Mouse (Mus musculus): Measurements from ENCODE around the gene Crabp2. TPM values are rescaled to one million over a fixed set of nuclear protein-coding genes. Genes with fewer than 3 reads are reported as not detected.

Gene Crabp2
- polyA plus RNA-seq, 1 experiment from 2014 or later: 29.4 TPM

- WGBS: 32% methylated on average over 5 of the region's 5 CpGs
- Histone ChIP-seq H3K4me2 (ENCODE audit: low read depth, low read length) (peak overlapping the region; percentile 92), H3K27ac (ENCODE audit: low read length) (no peak overlapping the region; the same call in 1 of the 2 replicates), H3K9ac (ENCODE audit: low read length) (peak overlapping the region; percentile 81), H3K9me3 (replicated peaks; ENCODE audit: control insufficient read depth, low read length) (no peaks in the 10 kb centered on the region), H3K27me3 (ENCODE audit: control insufficient read depth, insufficient read depth, low read length) (peaks cover 20% of the 10 kb centered on the region), H3K36me3 (ENCODE audit: control insufficient read depth, insufficient read depth, low read length) (no peaks in the 10 kb centered on the region), H3K4me1 (ENCODE audit: control insufficient read depth, insufficient read depth, low read length) (peaks cover 43% of the 10 kb centered on the region), H3K4me3 (replicated peaks; ENCODE audit: low read length) (peak overlapping the region; percentile 63)
- no peak for ATAC-seq (ENCODE audit: insufficient read depth, low FRiP score)
Measured at GRCm38 (mm10) chr3:87972776-87973175, 24.3 kb downstream of the Crabp2 start.

GRCm38 (mm10) chr3:87973593-87974380 is 25.3 kb downstream of the Crabp2 start:
- Histone ChIP-seq H3K4me1 (ENCODE audit: control insufficient read depth, insufficient read depth, low read length) (peaks cover 43% of the 10 kb centered on the region), H3K27me3 (ENCODE audit: control insufficient read depth, insufficient read depth, low read length) (peaks cover 20% of the 10 kb centered on the region), H3K4me3 (replicated peaks; ENCODE audit: low read length) (peak overlapping the region; percentile 63), H3K4me2 (ENCODE audit: low read depth, low read length) (peak overlapping the region; percentile 92), H3K36me3 (ENCODE audit: control insufficient read depth, insufficient read depth, low read length) (no peaks in the 10 kb centered on the region), H3K9me3 (replicated peaks; ENCODE audit: control insufficient read depth, low read length) (no peaks in the 10 kb centered on the region), H3K9ac (ENCODE audit: low read length) (peak overlapping the region; percentile 63), H3K27ac (ENCODE audit: low read length) (peak overlapping the region; percentile 66)
- WGBS: 44% methylated on average over 14 of the region's 14 CpGs
- no peak for ATAC-seq (ENCODE audit: insufficient read depth, low FRiP score)

- 28% methylated on average over 12 of the region's 12 CpGs for WGBS
- H3K9ac ChIP-seq (ENCODE audit: low read length): peak overlapping the region; percentile 63
- no peaks in the 10 kb centered on the region for H3K36me3 ChIP-seq (ENCODE audit: control insufficient read depth, insufficient read depth, low read length)
- peaks cover 43% of the 10 kb centered on the region for H3K4me1 ChIP-seq (ENCODE audit: control insufficient read depth, insufficient read depth, low read length)
- H3K4me3 ChIP-seq (replicated peaks; ENCODE audit: low read length): peak overlapping the region; percentile 63
- 0 out of 2 replicates have a peak, but pooled peaks have one; percentile 27 for ATAC-seq (ENCODE audit: insufficient read depth, low FRiP score)
- no peaks in the 10 kb centered on the region for H3K9me3 ChIP-seq (replicated peaks; ENCODE audit: control insufficient read depth, low read length)
- peak overlapping the region; percentile 92 for H3K4me2 ChIP-seq (ENCODE audit: low read depth, low read length)
- peaks cover 20% of the 10 kb centered on the region for H3K27me3 ChIP-seq (ENCODE audit: control insufficient read depth, insufficient read depth, low read length)
- H3K27ac ChIP-seq (ENCODE audit: low read length): peak overlapping the region; percentile 58
Measured at GRCm38 (mm10) chr3:87974381-87974987, 26.0 kb downstream of the Crabp2 start.

GRCm38 (mm10) chr3:87979493-87979892 is 31.0 kb downstream of the Crabp2 start:
- no peak overlapping the region for H3K27ac ChIP-seq (ENCODE audit: low read length)
- H3K9ac ChIP-seq (ENCODE audit: low read length): no peak overlapping the region
- H3K9me3 ChIP-seq (replicated peaks; ENCODE audit: control insufficient read depth, low read length): no peaks in the 10 kb centered on the region
- WGBS: 81% methylated on average over 5 of the region's 5 CpGs
- no peak overlapping the region for H3K4me2 ChIP-seq (ENCODE audit: low read depth, low read length)
- no peaks in the 10 kb centered on the region for H3K27me3 ChIP-seq (ENCODE audit: control insufficient read depth, insufficient read depth, low read length)
- no peak overlapping the region for H3K4me3 ChIP-seq (replicated peaks; ENCODE audit: low read length)
- ATAC-seq (ENCODE audit: insufficient read depth, low FRiP score): no peak
- peaks cover 38% of the 10 kb centered on the region for H3K4me1 ChIP-seq (ENCODE audit: control insufficient read depth, insufficient read depth, low read length)
- H3K36me3 ChIP-seq (ENCODE audit: control insufficient read depth, insufficient read depth, low read length): no peaks in the 10 kb centered on the region

- Histone ChIP-seq H3K36me3 (ENCODE audit: control insufficient read depth, insufficient read depth, low read length) (no peaks in the 10 kb centered on the region), H3K27me3 (ENCODE audit: control insufficient read depth, insufficient read depth, low read length) (no peaks in the 10 kb centered on the region), H3K4me2 (ENCODE audit: low read depth, low read length) (no peak overlapping the region), H3K4me1 (ENCODE audit: control insufficient read depth, insufficient read depth, low read length) (peaks cover 36% of the 10 kb centered on the region), H3K27ac (ENCODE audit: low read length) (no peak overlapping the region), H3K9ac (ENCODE audit: low read length) (no peak overlapping the region), H3K9me3 (replicated peaks; ENCODE audit: control insufficient read depth, low read length) (no peaks in the 10 kb centered on the region), H3K4me3 (replicated peaks; ENCODE audit: low read length) (no peak overlapping the region)
- ATAC-seq (ENCODE audit: insufficient read depth, low FRiP score): no peak
- WGBS: 45% methylated on average over 3 of the region's 3 CpGs
Measured at GRCm38 (mm10) chr3:87980085-87980484, 31.6 kb downstream of the Crabp2 start.

GRCm38 (mm10) chr3:87980728-87981127 is 32.3 kb downstream of the Crabp2 start:
- Histone ChIP-seq H3K36me3 (ENCODE audit: control insufficient read depth, insufficient read depth, low read length) (no peaks in the 10 kb centered on the region), H3K9ac (ENCODE audit: low read length) (no peak overlapping the region), H3K4me3 (replicated peaks; ENCODE audit: low read length) (no peak overlapping the region), H3K27ac (ENCODE audit: low read length) (0 out of 2 replicates have a peak overlapping the region, but pooled peaks have one; percentile 96), H3K27me3 (ENCODE audit: control insufficient read depth, insufficient read depth, low read length) (no peaks in the 10 kb centered on the region), H3K4me2 (ENCODE audit: low read depth, low read length) (no peak overlapping the region), H3K9me3 (replicated peaks; ENCODE audit: control insufficient read depth, low read length) (no peaks in the 10 kb centered on the region), H3K4me1 (ENCODE audit: control insufficient read depth, insufficient read depth, low read length) (peaks cover 42% of the 10 kb centered on the region)
- 68% methylated on average over 5 of the region's 5 CpGs for WGBS
- ATAC-seq (ENCODE audit: insufficient read depth, low FRiP score): no peak

- peak overlapping the region; percentile 96 for H3K27ac ChIP-seq (ENCODE audit: low read length)
- H3K36me3 ChIP-seq (ENCODE audit: control insufficient read depth, insufficient read depth, low read length): no peaks in the 10 kb centered on the region
- H3K4me1 ChIP-seq (ENCODE audit: control insufficient read depth, insufficient read depth, low read length): peaks cover 48% of the 10 kb centered on the region
- H3K4me3 ChIP-seq (replicated peaks; ENCODE audit: low read length): no peak overlapping the region
- WGBS: 80% methylated on average over 6 of the region's 6 CpGs
- no peaks in the 10 kb centered on the region for H3K27me3 ChIP-seq (ENCODE audit: control insufficient read depth, insufficient read depth, low read length)
- H3K9me3 ChIP-seq (replicated peaks; ENCODE audit: control insufficient read depth, low read length): no peaks in the 10 kb centered on the region
- no peak overlapping the region for H3K9ac ChIP-seq (ENCODE audit: low read length)
- no peak for ATAC-seq (ENCODE audit: insufficient read depth, low FRiP score)
- no peak overlapping the region for H3K4me2 ChIP-seq (ENCODE audit: low read depth, low read length)
Measured at GRCm38 (mm10) chr3:87981214-87981760, 32.8 kb downstream of the Crabp2 start.

DNA sequence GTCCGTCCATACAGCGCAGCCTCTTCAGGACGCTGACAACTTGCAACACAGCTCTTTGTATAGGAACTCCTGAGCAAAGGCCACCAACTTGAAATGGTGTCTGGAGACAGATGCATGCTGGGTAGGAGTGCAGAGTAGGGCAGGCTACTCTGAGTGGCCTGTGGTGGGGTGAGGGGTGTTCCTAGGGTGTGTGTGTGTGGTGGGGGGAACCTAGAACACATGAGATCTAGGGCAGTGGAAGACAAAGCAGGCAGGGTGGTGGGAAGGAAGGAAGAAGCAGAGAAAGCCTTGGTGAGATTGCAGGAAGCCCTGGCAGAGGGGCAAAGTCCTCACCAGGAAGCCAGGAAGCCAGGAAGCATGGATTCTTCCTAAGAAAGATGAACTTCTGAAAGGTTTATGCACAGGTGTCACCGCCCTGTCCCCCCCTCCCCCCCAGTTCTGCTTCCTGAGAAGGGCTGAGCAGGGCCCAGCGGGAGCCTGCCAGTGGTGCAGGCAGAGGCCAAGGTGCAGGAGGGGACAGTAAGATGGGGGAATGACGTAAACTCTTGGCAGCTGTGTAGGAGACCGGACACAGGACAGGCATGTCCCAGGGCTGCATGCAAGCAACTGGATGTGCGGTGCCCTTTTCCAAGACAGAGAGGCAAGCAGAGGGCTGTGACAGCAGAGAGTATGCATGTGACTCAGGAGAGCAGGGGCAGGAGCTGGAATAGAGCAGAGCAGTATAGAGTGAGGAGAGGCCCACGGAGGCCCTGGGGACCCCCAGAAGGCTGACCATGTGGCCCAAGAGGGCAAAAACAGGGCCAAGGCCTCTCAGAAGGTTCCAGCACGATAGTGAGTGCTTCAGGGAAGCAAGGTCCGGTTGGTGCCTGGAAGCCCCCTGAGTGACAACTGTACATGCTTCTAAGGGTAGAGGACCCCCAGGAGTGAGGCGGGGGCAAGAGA is 33.7 kb downstream of the Crabp2 start:
- Histone ChIP-seq H3K4me3 (replicated peaks; ENCODE audit: low read length) (0 out of 2 replicates have a peak overlapping the region, but pooled peaks have one; percentile 4), H3K4me1 (ENCODE audit: control insufficient read depth, insufficient read depth, low read length) (peaks cover 52% of the 10 kb centered on the region)
- WGBS: 27% methylated on average over 12 of the region's 12 CpGs

More for the DNA sequence above, 33.7 kb downstream of the Crabp2 start:
- H3K9ac ChIP-seq (ENCODE audit: low read length): peak overlapping the region; percentile 63
- H3K9me3 ChIP-seq (replicated peaks; ENCODE audit: control insufficient read depth, low read length): no peaks in the 10 kb centered on the region
- H3K4me2 ChIP-seq (ENCODE audit: low read depth, low read length): peak overlapping the region; percentile 48
- peak; percentile 51 for ATAC-seq (ENCODE audit: insufficient read depth, low FRiP score)
- peak overlapping the region; percentile 96 for H3K27ac ChIP-seq (ENCODE audit: low read length)
- no peaks in the 10 kb centered on the region for H3K27me3 ChIP-seq (ENCODE audit: control insufficient read depth, insufficient read depth, low read length)
- H3K36me3 ChIP-seq (ENCODE audit: control insufficient read depth, insufficient read depth, low read length): no peaks in the 10 kb centered on the region
